Mouse (Mus musculus) liver, embryonic 11.5 days (tissue): ENCODE results near the gene Dstyk. TPM values are rescaled to one million over a fixed set of nuclear protein-coding genes. Genes with fewer than 3 reads are reported as not detected.

Experiments used
- ATAC-seq: fragments of 200-750 bp; cut with Nextera tagmentation; replicated peaks from 2 replicates; pipeline ENCODE4 v1.8.0; 2017; ENCODE audit warnings: moderate number of reproducible peaks, mild to moderate bottlenecking, moderate TSS enrichment, moderate library complexity; ENCODE audit not compliant: low FRiP score
- DNase-seq: peaks from one replicate; pipeline ENCODE4 v3.0.0-alpha.2; 2017; ENCODE audit warnings: low spot score
- H3K27ac ChIP-seq: fragments of 300-500 bp; sonication (generic); 2 replicates; pipeline ENCODE4 v1.5.1; 2014; ENCODE audit warnings: mild to moderate bottlenecking, low read depth, low read length, control low read depth
- H3K27me3 ChIP-seq: fragments of 300-500 bp; sonication (generic); replicated peaks from 2 replicates; pipeline ENCODE4 v1.6.1; 2014; ENCODE audit warnings: low read length, mixed read lengths; ENCODE audit not compliant: control insufficient read depth, insufficient read depth
- H3K36me3 ChIP-seq: fragments of 300-500 bp; sonication (generic); 2 replicates; pipeline ENCODE4 v1.6.1; 2014; ENCODE audit warnings: mild to moderate bottlenecking, low read length, moderate library complexity, mixed read lengths; ENCODE audit not compliant: control insufficient read depth, insufficient read depth
- H3K4me1 ChIP-seq: fragments of 300-500 bp; sonication (generic); replicated peaks from 2 replicates; pipeline ENCODE4 v1.6.1; 2014; ENCODE audit warnings: low read length, mixed read lengths; ENCODE audit not compliant: control insufficient read depth, insufficient read depth
- H3K4me2 ChIP-seq: fragments of 300-500 bp; sonication (generic); 2 replicates; pipeline ENCODE4 v1.6.1; 2014; ENCODE audit warnings: mild to moderate bottlenecking, control low read depth, moderate library complexity
- H3K4me3 ChIP-seq: fragments of 300-500 bp; sonication (generic); 2 replicates; pipeline ENCODE4 v1.5.1; 2014; ENCODE audit warnings: low read depth, low read length, control low read depth
- H3K9ac ChIP-seq: fragments of 300-500 bp; sonication (generic); 2 replicates; pipeline ENCODE4 v1.6.1; 2014; ENCODE audit warnings: low read depth, low read length, control low read depth
- H3K9me3 ChIP-seq: fragments of 300-500 bp; sonication (generic); 2 replicates; pipeline ENCODE4 v1.6.1; 2016; ENCODE audit warnings: low read length, inconsistent platforms, mixed read lengths; ENCODE audit not compliant: control insufficient read depth
- WGBS: fragments of 180-500 bp; shearing (Covaris S2); extraction: QIAGEN DNeasy Blood & Tissue Kit; methylation state at CpG from one replicate; pipeline ENCODE4 v1.1.7; 2014; 5-methylcytosine and 5-hydroxymethylcytosine counted together
- polyA plus RNA-seq: library from polyadenylated mRNA; unstranded; fragments of >200 nt; fragmentation: Nextera tagmentation; extraction: Ambion mirVana; gene quantifications from 2 replicates; pipeline ENCODE4 v1.2.1, GENCODE M21; 2014

Dstyk gene
- polyA plus RNA-seq, 1 experiment from 2014 or later, result 7.2 TPM

DNA sequence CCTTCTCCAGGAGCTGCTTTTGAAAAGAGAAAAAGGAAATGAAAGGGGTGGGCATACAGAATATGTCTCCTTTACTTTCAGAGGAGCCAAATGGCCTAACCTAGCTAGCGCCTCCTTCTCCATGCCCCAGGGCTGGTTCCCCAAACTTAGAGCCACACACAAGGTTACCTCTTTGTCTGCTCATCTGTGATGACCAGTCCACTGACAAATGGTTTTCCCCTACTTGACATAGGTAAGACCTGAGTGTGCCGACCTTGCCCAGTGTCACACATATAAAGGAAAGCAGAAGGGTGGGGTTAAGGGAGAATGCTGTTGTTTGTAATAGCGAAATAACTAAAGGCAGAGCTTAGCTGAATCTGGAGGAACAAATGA is 42.5 kb upstream of the Dstyk start:
- DNase-seq, result no peak
- 61% methylated on average over 3 of the region's 3 CpGs for WGBS
- peak overlapping the region; percentile 88 for H3K27ac ChIP-seq
- ATAC-seq, result no peak
- 0 out of 2 replicates have a peak overlapping the region, but pooled peaks have one; percentile 21 for H3K9ac ChIP-seq
- H3K27me3 ChIP-seq, result no peaks in the 10 kb centered on the region
- H3K9me3 ChIP-seq, result no peaks in the 10 kb centered on the region
- peaks cover 90% of the 10 kb centered on the region for H3K4me1 ChIP-seq
- 0 out of 2 replicates have a peak overlapping the region, but pooled peaks have one; percentile 0 for H3K4me3 ChIP-seq
- peak overlapping the region; percentile 56 for H3K4me2 ChIP-seq
- peaks cover 8% of the 10 kb centered on the region; the same call in 1 of the 2 replicates for H3K36me3 ChIP-seq

DNA sequence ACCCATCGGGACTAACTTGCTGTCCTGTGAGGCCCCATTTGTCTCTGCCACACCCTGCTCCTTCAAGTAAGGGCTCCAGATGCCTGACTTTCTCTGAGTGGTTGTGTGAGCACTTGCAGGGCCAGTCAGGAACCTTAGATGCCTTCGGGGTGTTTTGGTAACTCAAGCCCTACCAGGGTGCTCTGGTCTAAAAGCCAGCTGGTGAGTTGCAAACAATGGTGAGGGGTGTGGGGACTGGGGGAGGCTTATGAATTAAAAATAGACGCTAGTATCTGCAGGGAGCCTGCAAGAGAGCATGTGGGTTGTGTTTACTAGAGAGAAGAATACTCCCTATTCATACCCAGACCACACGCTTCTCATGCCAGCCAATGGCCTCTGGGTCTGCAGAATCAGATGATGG is 42.1 kb upstream of the Dstyk start:
- Histone ChIP-seq H3K4me3 (0 out of 2 replicates have a peak overlapping the region, but pooled peaks have one; percentile 0), H3K36me3 (peaks cover 9% of the 10 kb centered on the region), H3K4me2 (peak overlapping the region; percentile 56), H3K27ac (peak overlapping the region; percentile 88), H3K4me1 (peaks cover 92% of the 10 kb centered on the region), H3K27me3 (no peaks in the 10 kb centered on the region), H3K9me3 (no peaks in the 10 kb centered on the region), H3K9ac (no peak overlapping the region)
- DNase-seq (no peak), ATAC-seq (0 out of 2 replicates have a peak, but pooled peaks have one; percentile 32)
- WGBS, result 46% methylated on average over 4 of the region's 4 CpGs

DNA sequence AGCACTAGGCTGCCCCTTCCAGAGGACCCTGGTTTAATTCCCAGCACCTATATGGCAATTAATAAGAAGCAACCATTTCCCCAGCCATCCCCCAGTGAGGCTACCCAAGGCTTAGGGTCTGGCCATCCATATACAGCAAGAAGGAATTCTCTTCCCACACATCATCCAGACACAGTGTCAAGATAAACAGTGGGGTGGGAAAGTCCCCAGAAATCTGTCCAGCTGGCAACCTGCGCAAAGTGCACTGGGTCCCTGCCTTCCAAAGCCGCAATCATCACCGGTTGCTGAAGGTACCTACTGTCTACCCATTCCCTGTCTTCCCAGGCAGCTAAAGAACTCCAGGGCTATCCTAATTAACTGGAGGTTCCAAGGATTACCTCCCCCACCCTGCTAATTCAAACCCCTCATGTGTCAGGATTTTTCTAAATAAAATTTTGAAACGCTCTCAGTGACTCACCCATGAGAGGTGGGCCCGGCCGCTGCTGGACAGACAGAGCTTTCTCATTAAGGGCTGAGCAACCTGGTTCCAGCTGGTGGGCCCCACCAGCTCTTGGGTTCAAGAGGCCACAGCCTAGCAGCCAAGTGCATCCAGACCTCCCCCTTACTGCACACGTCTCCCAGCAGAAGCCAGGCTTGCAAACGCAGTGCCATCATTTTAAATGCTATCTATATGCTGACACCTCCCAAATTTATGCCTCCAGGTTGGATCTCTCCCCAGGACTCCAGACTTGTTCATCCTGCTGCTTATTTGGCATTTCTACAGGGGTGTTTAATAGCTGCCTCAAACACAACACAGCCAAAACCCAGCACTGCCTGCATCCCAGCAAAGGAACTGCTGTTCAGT is 40.9 kb upstream of the Dstyk start:
- Histone ChIP-seq H3K9ac (no peak overlapping the region; the same call in 1 of the 2 replicates), H3K27ac (0 out of 2 replicates have a peak overlapping the region, but pooled peaks have one; percentile 49), H3K4me2 (no peak overlapping the region), H3K9me3 (no peaks in the 10 kb centered on the region), H3K4me1 (peaks cover 95% of the 10 kb centered on the region), H3K36me3 (peaks cover 8% of the 10 kb centered on the region), H3K4me3 (no peak overlapping the region), H3K27me3 (no peaks in the 10 kb centered on the region)
- WGBS, result 72% methylated on average over 8 of the region's 8 CpGs
- DNase-seq (no peak), ATAC-seq (no peak)

DNA sequence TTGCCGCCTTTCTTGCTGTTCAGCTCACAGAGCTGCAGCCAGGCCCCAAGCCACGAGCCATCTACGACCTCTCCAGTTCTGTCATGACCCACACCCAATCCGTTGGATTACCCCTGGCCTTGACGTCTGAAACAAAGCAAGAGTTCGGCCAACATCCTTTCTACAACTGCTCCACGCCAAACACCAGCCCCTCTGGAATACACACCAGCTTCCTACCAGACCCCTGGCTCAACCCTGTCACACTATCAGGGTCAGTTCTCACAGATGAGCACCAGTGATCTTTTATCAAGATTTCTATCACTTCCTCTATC is 40.3 kb upstream of the Dstyk start:
- Histone ChIP-seq H3K9ac (no peak overlapping the region), H3K4me3 (no peak overlapping the region)

DNA sequence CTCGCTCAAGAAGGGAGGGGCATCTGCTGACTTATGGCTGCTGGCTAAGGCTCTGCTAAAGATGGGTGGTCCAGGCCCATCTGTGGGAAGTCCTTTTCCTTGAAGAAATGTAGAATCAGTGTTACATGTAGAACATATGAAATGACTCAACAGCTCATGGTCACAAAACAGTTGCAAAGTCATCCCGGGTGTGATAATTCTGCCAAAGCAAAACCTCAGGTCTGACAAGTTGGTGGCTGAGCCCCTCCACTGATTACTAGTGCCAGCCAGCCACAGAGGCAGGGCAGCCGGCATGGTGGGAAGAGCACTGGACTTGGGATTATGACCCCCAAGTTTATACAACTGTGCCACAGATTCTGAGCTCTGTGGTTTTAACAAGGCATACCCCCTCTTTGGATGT is 39.5 kb upstream of the Dstyk start:
- DNase-seq (no peak), ATAC-seq (no peak)
- peaks cover 91% of the 10 kb centered on the region for H3K4me1 ChIP-seq
- H3K9ac ChIP-seq, result no peak overlapping the region
- WGBS, result 67% methylated on average over 3 of the region's 3 CpGs
- no peaks in the 10 kb centered on the region for H3K27me3 ChIP-seq
- peaks cover 6% of the 10 kb centered on the region for H3K36me3 ChIP-seq
- H3K4me2 ChIP-seq, result no peak overlapping the region
- no peak overlapping the region for H3K27ac ChIP-seq
- no peak overlapping the region for H3K4me3 ChIP-seq
- no peaks in the 10 kb centered on the region for H3K9me3 ChIP-seq

More for the DNA sequence above, 40.3 kb upstream of the Dstyk start:
- WGBS, result 57% methylated on average over 7 of the region's 7 CpGs
- H3K4me2 ChIP-seq, result no peak overlapping the region
- H3K9me3 ChIP-seq, result no peaks in the 10 kb centered on the region
- H3K27ac ChIP-seq, result 0 out of 2 replicates have a peak overlapping the region, but pooled peaks have one; percentile 49
- H3K4me1 ChIP-seq, result peaks cover 93% of the 10 kb centered on the region
- no peak for DNase-seq
- no peaks in the 10 kb centered on the region for H3K27me3 ChIP-seq
- no peak for ATAC-seq
- peaks cover 8% of the 10 kb centered on the region for H3K36me3 ChIP-seq

DNA sequence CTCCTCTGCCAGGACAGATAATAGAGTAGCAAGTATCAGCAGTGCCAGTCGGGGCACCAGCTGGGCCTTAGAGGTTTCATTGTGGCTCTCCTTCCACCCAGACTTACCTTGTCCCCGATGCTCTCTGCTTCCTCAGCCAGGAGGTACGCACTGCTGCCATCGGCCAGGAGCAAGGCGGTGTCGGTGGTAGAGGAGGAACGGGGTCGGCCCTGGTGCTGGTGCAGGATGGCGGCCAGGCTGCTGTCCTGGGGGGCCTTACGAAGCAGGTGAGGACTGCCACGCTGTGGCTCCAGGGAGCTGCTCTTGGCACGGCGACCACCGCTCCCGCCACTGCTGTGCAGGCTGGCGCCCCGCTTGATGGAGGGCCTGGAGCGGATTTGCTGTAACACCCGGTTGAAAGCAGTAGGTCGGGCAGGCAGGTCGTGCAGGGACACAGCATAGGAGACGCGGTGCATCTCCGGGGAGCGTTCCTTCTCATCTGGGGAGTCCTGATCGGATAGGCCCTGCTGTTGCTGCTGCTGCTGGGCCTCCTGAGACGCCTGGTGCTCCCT is 36.7 kb upstream of the Dstyk start:
- peaks cover 84% of the 10 kb centered on the region for H3K4me1 ChIP-seq

DNA sequence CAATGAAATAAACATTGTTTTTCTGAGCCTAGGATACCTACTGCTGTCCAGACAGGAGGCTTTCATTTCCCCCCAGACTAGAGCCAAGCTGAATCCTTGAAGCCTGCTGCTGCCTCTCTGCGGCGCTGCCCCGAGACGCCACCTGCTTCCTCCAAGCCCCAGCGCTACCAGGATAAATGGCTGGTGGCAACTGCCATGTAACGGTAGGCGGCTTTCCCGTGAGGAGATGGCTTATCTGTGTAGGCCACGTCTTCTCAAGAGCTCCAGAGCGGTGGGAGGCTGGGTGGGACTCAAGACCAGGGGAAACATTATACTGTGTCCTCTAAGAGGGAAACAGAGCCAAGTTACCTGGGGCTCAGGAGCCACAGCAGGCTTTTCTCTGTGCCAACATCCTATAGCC is 35.4 kb upstream of the Dstyk start:
- H3K27me3 ChIP-seq, result no peaks in the 10 kb centered on the region
- peaks cover 82% of the 10 kb centered on the region for H3K4me1 ChIP-seq
- DNase-seq (no peak), ATAC-seq (peak; percentile 91)
- H3K9ac ChIP-seq, result peak overlapping the region; percentile 42
- H3K27ac ChIP-seq, result peak overlapping the region; percentile 79
- peaks cover 3% of the 10 kb centered on the region for H3K36me3 ChIP-seq
- 45% methylated on average over 10 of the region's 10 CpGs for WGBS
- H3K4me3 ChIP-seq, result 0 out of 2 replicates have a peak overlapping the region, but pooled peaks have one; percentile 17
- peak overlapping the region; percentile 56 for H3K4me2 ChIP-seq
- H3K9me3 ChIP-seq, result no peaks in the 10 kb centered on the region

More for the DNA sequence above, 36.7 kb upstream of the Dstyk start:
- peaks cover 3% of the 10 kb centered on the region for H3K36me3 ChIP-seq
- DNase-seq, result no peak
- H3K4me2 ChIP-seq, result no peak overlapping the region
- 86% methylated on average over 27 of the region's 27 CpGs for WGBS
- no peak overlapping the region for H3K9ac ChIP-seq
- no peak overlapping the region for H3K27ac ChIP-seq
- H3K9me3 ChIP-seq, result no peaks in the 10 kb centered on the region
- H3K4me3 ChIP-seq, result no peak overlapping the region
- H3K27me3 ChIP-seq, result no peaks in the 10 kb centered on the region
- no peak for ATAC-seq

DNA sequence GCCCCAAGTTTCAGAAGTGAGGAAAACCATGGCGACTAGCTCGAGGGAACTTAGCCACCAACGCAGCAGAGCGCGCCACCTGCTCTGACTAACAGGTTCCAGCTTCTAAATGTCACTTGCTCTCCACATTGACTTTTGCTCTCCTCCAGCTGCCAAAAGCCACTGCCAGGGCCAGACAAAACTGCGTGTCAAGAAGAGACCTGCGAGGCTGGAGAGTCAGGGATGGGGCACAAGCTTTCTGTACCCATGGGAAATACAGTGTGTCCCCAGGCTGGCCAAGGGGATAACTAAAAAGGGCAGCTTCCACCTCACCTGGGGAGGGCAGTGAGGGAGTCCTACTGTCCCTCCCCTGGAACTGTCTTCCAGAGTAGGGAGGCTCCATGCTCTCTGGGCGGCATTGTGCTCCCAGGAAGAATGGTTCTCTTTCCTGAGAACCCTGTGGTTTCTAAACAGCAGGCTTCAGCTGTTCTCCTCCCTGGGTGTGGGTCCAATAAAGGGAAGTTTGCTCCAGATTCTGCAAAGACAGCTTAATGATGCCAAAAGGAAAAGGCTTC is 33.3 kb upstream of the Dstyk start:
- H3K4me2 ChIP-seq, result no peak overlapping the region
- peak overlapping the region; percentile 48; the same call in 1 of the 2 replicates for H3K27ac ChIP-seq

More for the DNA sequence above, 33.3 kb upstream of the Dstyk start:
- H3K4me1 ChIP-seq, result peaks cover 78% of the 10 kb centered on the region
- H3K36me3 ChIP-seq, result peaks cover 3% of the 10 kb centered on the region; the same call in 1 of the 2 replicates
- peak; percentile 26 for DNase-seq
- H3K9me3 ChIP-seq, result no peaks in the 10 kb centered on the region
- no peak overlapping the region for H3K9ac ChIP-seq
- no peak for ATAC-seq
- H3K27me3 ChIP-seq, result no peaks in the 10 kb centered on the region
- H3K4me3 ChIP-seq, result no peak overlapping the region
- 90% methylated on average over 8 of the region's 8 CpGs for WGBS
